Mouse (Mus musculus) CD4-positive helper T cell, adult 2 months (primary cell): Measurements from ENCODE around the gene Sult2a3.
"Not testable (repeated sequence)": the region's sequence is repeated elsewhere in the genome, so short reads cannot be mapped to it uniquely, and the experiment has no call there.

Experiments
- DNase-seq: peaks from one replicate; pipeline ENCODE4 v3.0.0-alpha.2; 2012; ENCODE audit warnings: low read depth, missing footprints, low spot score

Sult2a3 gene

DNA sequence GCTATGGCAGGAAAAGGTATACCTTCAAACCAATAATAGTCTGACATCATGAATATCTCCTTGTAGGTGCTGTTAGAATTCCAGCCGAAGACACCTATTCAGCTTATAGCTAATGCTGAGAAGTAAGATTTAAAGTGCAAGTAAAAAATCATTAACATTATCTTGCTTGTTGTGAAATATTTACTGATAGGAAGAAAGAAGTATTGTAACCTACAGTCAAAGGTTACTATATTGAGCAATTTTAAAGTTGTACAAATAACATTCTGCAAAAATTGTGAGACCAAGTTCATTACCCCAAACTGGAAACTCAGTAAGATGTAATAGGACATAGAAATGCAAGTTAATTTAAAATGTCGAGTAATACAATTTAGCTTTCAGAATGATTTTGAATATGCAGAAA, at the start of gene Sult2a3:
Gene Sult2a3, minus strand, starts transcription at position 101 of the 400 bp plus-strand sequence.
- no peak for DNase-seq

GRCm38 (mm10) chr7:14120436-14120835, 2.4 kb downstream of the Sult2a3 start:
- DNase-seq = no peak

- not testable (repeated sequence) for DNase-seq
Measured at GRCm38 (mm10) chr7:14119865-14120264, 3.0 kb downstream of the Sult2a3 start.

DNA sequence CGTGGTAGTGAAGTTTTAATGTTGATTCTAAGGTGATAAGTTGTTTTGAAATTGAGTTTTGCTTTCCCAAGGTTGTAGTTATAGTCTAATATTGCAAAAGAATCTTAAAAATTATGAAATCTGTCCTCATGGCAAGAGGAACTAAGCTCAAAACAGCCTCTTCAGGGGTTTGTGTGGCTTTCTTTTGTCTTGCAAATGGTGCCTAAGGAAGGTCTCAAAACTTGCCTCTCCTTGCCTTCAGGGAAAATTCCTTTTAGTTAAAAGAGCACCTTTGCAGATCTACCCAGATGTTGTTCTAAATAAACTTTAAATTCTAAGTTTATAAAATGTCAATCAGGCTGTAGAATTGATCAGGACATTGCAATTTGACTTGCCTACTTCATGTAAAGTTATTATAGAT, 6.1 kb downstream of the Sult2a3 start:
- no peak for DNase-seq

GRCm38 (mm10) chr7:14114471-14114870, 8.4 kb downstream of the Sult2a3 start:
- DNase-seq = not testable (repeated sequence)

- DNase-seq = not testable (repeated sequence)
Measured at GRCm38 (mm10) chr7:14047821-14048220, 75.0 kb downstream of the Sult2a3 start.

GRCm38 (mm10) chr7:14030831-14031230, 92.0 kb downstream of the Sult2a3 start:
- DNase-seq = not testable (repeated sequence)
